Mouse (Mus musculus) cerebellum, adult 11 months (tissue): Measurements from ENCODE around the gene Meis1.
A peak's percentile ranks its signal among the peaks of the same experiment; 100 is the strongest.

Experiments
- DNase-seq: peaks from one replicate; pipeline ENCODE4 v3.0.0; 2022

Gene Meis1

DNA sequence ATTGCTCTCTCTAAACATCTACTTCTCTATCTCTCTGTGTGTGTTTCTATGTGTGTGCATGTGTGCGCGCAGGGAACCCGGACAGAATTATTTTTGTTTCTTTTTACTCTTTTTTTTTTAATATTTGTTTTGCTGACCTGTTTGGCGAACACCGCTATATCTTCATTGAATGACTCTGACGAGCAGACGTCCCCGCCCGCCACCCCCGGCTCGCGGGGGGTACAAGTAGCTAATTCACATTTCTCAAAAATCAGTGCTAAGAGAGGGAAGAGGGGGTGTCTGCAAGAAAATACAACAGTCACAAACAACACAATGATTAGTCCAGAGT is 4.7 kb downstream of the Meis1 start:
- DNase-seq: no peak

DNA sequence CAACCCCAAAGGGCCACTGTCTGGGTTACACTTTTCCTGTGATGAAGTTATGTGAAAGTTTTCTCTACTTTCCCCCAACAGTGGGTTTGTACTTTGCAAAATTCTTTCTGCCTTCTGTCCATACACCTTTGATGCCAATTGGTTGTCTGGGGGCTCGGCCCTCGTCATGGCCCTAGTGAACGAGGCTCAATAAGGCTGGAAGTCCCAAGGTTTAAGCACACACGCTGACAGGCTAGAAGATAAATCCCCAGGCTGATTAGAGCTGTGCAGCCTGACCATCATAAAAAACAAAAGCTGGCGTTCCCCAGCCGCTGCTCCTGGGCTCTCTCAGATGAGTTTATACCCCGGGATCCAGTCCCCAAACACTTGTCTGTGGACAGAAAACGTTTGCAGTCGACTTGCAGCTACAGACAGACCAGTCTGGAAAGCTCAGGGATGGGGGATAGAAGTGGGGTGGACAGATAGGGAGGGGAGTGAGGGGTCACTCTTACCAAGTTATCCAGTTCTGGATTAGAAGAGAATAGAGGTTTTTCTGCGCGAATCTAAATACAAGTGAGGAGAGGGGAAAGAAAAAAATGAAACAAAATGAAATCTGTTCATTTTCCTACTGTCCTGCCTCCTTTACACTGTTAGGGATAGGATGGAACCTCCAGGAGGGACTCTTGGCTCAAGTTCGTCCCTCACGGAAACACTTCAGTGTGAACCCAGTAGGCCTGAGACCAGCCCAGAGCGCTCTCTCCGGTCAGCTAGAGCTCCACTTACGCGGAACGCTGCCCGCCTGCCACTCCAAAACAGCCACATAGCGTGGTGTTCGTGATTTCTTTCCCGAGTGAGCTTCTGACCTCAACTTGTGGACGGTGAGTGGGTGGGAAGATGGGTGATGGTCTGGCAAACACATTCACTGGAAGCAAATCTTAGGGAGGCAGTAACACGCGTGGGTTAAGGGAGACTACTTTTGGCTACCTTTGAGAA is 5.4 kb downstream of the Meis1 start:
- DNase-seq: no peak

DNA sequence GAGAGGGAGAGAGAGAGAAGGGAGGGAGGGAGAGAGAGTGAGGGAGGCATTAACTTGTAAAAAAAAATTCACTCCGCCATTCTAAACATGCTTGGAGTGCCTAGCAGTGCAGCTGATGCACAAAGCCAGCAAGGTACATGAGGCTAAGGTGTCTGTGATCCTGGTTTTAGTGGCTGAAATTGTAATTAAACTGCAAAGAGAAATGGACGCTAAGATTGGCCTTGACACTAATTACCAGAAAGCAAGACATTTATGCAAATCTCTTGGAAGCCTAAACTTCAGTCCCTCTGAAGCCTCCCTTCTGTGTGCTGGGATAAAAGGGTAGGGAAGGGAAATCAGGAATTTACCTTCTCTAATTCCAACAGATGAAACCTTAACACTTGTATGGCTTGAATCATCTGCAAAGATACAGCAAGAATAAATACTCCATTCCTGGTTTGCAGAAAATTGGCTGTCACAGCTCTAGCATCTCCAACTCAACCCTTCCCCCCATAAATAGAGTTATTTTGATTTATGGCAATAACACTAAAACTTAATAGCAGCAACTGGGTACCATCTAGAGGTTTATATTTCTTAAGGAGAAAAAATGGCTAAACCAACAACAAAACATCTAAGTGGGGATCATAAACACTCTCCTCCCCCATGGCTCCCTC is 6.2 kb downstream of the Meis1 start:
- no peak for DNase-seq

DNA sequence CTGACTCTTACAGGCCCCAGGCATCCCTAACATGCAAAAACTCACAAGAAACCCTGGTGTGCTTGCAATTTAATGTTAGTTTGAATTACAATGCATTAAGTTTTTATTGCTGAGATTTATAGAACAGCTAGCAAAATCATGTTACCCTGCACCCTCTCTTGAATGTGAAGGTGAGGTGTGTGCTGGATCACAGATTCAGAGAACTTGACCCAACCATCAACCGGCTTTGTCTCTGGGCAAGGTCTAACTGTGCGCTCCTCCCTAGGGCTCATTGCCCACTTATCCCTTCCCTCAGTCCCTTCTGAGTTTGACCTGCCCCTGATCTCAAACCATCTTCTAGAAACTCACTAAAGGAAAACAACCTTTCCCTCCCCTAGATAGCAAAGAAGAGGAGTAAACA is 6.8 kb downstream of the Meis1 start:
- no peak for DNase-seq

DNA sequence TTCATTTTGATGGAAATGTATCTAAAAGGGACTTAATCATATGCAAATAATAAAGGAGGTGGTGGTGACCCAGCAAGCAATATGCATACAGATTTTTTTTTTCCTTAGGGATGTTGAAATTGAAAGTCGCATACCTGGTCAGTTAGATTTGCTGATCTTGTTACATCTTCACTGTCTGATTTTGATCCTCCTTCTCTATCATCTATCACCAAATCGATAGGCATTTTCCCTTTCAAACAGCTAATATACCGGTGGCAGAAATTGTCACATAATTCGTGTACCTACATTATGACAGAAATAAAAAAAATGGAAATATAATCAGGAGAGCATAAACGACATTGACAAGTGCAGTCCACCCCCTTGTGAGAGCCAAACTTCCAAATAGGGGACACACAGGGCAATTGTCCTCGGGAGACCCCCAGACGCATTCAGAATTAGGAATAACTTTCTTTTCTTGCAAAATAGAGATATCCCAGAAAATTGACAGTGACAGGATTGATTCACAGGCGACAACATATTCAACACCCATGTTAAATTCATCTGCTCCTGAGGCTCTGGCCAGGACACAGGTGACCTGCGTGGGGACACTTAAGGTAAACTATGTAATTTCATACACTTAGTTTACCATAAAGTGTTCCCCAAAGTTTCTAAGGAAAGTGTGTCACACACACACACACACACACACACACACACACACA is 7.5 kb downstream of the Meis1 start:
- no peak for DNase-seq

DNA sequence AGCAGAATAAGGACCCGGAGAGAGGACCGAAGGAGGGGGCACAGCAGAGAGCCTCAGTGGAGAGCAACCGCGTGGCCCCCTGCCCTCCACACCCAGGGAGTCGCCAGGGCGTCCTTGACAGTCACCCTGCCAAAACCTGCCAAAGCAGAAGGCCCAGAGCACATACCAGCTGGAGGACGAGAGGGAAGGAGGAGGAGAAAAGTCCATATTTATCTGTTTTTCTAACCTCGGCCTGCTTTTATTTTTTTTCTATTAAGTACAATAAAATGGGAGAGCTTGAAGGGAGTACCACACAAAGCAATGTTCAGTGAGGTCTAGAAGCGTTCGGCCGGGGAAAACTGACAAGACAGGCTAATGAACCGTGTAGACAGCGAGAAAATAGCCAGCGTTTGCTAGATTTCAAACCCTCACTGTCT is 8.4 kb downstream of the Meis1 start:
- no peak for DNase-seq

DNA sequence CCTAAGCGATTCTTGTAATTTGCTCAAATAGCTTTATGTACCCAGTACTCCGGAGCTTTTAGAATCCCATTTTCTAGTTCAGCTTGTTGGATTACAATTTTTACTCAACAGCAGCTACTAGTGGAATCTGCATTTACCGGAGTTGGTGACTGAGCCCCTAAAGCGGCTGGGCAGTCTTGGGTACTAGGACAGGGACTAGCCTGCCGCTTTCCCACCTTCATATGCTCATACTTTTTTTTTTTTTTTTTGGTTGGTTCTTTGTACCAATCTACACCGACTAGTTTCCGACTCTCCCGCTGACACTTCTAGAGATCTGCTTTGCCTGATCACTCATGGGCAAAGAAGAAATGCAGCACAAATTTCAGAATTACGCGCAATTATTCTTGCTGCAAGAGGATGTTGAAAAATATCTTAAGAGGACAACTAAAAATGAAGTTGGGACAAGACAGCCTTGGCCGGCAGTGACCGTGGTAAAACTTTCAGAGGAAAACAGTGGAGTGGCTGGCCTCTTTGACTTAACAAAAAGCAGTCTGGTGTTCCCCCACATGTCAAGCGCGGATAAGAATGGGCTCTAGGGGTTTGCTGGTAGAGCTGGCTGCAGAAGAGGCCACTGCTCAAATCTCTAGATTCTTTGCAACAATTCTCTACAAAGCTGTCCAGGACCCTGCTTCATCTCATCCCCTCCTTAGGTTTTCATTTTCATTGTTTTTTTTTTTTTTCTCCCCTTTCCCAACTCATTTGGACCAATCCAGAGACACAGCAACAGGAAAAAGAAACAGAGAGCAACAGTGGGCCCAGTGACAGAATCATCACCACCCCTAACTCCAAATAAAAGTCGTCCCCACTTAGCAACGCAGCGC is 9.0 kb downstream of the Meis1 start:
- DNase-seq: no peak

DNA sequence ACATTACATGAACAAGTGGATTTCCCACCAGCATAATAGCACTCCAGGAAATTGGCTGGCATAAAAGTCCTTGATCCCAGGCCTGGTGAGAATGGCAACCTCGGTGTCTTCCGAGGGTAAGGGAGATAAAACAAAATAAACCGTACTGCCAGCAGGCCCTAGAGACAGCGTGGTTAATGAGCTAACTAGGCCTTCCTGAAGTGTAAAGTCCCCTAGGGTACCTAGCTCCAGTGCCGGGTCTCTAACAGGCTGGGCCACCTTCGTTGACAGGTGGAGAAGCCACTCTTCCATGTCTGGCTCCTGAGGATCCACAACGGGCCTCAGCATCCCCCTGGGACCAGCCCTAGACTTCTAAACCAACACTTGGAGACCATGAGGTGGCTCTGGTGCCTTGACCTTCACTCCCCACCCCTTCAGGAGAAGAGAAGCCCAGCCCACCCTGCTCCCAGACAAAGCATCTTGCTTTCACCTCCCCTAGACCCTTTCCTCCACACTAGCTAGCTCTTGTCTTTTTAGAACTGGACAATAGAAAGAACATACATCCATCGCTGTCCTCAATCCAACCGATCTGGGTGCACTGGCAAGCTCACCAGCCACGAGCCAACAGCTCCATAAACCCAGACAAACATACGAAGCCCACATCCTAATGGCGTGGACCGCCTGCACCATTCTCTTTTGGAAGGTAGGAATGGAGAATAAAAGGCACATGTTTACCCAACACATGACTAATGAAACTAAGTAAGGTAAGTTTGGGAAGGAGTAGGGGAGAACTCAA is 10.0 kb downstream of the Meis1 start:
- no peak for DNase-seq

DNA sequence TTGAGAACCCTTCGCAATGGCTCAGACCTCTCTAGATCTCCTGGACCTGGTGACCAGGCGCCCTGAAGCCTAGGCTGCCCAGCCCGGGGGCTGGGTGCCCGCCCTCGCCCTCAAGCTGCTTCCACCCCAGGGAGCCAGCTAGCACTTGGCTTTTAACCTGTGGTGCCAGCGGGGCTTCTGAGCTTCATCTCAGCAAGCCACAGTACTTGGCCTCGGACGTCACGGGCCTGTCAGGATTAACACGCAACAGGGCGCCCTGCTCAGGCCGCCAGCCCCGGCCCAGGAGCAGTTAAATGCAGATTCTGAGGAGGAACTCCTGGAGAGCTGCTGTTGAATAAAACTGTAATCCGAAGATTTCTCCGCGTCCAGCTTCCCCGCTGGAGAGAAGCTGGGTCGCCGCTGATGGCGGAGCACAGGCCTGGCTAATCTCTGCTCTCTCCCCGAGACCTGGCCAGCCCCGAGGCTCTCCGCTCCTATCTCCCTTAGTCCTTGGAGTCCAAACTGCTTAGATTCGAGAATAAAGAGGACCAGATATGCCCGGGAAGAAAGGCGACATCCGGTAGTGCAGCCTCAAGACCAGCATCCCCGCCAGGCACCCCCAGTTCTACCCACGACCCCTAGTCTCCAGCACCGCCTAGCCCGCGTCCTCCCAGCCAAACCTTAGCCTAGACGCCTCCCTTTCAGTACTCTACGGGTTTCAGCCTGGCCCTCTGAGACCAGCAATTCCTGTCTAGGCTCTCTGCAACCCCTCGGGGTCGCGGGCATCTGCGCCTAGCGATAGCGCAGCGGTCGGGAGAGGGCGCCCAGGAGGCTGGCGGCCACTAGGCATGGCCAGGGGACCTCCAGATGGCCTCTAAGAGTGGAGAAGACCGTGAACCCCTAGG is 11.0 kb downstream of the Meis1 start:
- DNase-seq: peak; percentile 73

DNA sequence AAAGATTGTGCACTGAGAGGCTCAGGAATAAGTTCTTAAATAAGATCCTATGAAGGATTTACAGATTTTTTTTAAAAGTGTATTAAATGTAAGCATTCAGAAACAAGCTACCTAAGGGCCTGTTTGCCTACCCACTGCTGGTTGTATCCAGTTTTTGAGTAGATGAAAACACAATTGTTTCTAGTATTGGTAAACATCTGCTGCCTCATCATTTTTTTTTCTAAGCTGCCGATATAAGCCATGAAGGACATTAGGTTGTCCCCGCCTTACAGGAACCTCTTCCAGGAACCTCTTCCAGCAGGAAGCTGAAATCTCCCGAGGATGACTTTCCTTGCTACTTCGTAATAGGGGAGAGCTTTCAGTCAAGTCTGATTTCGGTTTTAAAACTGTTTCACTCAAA is 11.7 kb downstream of the Meis1 start:
- DNase-seq: no peak

DNA sequence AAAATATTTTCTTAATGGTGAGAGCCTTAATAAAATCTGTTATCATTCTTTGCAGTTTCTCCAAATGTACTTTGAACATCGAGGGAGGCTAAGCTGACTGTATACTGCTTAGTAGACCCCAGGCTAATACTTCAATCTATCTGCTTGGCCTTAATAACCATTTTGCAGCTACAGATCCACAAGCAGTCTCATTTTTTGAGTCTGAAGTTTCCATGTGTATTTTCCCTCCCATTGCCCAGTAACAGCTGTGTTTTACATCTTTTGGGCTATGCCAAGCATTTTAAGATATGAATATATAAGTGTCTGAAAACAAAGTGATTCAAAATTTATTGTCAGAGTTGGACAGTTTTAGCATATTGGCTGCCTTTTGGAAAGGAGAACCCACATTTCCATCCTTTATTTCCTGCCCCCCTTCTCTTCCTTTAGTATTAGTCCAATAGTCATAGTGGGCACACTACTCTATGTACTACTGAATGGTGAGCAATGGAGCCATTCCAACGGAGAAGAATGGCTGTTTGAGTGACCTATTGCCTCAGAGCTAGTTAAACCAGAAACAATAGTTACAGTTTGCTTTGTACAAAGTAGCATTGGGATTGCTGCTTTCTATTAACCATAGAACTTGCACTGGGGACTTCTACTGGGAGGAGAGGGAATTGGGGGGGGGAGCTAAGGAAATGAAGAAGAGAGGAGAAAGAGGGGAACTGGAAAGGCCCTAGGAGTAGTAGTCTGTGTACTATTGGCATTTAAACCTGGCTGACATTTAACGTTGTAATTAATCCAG is 12.7 kb downstream of the Meis1 start:
- DNase-seq: no peak

DNA sequence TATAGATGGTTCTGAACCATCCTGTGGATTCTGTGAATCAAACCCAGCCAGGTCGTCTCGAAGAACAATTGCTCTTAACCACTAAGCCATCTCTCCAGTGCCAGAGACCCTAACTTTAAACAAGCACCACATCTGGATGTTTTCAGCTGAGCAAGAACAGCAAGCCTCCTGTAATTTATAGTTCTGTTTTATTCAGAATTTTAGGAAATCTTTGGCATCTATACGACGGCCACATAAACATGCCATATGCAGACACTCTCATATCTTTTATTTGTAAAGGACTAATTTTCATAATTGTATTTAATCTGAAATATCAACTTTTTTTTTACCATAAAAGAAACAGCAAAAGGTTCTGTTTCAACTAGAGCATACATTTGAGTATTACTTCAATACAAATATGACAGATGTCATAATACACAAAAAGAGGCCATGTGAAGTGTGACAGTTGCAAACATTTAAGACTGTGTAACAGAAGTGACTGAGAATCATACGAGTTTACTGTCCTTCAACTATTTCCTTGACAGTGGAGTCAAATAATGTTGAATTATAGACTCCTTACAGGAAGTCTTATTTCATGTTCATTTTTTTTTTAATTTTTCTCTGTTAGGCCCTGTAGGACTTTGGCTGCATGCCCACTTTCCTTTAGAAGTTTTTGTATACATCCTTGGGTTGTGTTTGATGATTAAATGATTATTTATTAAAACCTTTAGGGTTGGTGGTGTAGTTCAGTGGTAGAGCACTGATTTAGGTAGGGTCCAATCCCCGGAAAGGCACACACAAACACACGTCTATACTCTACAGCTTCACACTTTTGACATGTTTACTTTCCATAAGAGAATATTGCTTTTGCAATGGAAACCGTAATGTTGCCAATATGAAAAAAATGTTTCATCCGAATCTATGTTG is 13.5 kb downstream of the Meis1 start:
- no peak for DNase-seq

DNA sequence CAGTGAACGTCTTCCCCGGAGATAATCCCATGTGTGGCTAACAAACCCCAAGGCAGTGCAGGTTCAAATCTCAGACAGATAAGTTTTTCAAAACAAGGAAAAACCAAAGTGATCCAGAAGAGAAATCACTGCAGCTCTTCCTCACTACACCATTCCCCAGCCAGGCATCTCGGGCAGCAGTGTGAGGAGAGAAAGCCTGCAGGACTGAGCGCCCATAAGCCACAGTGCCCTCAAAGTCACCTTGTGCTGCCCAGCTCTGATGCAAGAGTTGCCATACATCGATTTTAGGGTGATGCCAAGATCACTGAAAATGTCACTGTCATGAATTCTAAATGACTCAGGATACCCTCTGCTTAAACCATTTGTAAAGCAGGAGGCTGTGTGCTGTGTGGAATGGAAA is 15.7 kb downstream of the Meis1 start:
- DNase-seq: no peak

DNA sequence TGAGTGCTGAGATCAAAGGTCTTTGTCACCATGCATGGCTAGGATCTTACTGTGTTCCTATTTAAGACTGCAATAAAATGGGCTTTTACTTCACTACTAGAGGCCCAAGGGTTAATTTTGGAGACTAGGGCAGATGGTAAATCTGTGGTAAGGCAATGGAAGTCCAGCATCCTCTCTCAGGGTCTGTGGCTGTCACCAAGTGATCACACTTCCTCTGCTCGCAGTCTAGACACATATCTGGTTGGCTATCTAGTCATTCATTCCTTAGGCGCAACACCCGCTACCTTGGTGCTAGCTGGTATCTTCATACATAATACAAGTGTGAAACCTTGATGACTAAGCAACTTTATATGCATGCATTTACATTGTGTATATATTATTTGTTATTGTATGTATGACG is 22.0 kb downstream of the Meis1 start:
- DNase-seq: no peak

DNA sequence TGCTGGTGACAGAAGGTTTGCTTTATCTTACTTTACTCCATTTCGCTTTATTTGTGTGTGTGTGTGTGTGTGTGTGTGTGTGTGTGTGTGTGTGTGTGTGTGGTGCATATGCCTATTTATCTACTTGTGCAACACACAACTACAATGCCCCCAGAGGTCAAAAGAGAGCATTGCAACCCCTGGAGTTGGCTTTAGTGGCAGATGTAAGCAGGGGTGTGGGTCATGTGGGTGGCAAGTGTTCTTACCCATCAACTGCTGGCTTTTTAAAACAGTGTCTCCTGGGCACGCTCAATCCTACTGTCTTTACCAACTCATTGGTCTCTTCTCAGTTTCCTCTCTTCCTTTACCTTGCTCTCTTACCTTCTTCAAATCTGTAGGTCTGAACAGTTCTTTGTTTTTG is 22.5 kb downstream of the Meis1 start:
- no peak for DNase-seq

DNA sequence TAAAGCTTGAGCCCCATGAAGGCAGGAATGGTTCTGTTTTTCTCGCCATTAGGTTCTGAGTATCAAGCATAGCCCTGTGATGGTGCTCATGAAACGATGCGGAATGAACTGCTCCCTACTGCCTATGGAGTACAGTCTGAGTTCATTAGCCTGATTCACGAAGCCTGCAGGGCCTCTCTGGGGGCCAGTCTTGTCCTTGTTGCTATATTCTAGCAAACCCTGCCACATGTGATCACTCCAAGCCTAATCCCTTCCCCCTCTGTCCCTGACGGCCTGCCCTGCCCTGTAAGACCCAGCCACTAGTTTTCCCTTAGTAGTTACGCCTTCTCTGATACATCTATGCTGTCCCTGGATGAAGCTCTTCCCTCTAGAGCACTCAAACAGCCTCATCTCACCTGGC is 26.0 kb downstream of the Meis1 start:
- no peak for DNase-seq

DNA sequence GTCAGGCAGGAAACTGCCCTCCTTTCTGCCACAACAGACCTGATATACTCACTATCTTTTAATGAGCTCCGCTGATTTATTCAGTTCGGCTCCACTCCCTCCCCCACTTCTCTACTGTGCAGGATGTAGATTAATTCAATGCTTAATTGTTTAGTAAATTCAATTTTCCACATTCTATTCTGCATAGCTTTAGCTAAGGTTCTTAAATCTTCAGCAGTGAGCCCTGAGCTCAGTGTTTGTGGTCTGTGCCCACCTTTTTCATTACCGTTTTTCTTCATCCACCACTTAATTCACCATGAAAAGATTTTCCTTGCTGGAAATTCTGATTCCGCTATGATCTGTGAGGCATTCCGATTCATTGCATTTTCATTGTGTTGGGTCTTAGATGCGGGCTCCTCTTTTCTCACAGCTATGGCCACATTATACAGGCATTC is 28.5 kb downstream of the Meis1 start:
- no peak for DNase-seq

DNA sequence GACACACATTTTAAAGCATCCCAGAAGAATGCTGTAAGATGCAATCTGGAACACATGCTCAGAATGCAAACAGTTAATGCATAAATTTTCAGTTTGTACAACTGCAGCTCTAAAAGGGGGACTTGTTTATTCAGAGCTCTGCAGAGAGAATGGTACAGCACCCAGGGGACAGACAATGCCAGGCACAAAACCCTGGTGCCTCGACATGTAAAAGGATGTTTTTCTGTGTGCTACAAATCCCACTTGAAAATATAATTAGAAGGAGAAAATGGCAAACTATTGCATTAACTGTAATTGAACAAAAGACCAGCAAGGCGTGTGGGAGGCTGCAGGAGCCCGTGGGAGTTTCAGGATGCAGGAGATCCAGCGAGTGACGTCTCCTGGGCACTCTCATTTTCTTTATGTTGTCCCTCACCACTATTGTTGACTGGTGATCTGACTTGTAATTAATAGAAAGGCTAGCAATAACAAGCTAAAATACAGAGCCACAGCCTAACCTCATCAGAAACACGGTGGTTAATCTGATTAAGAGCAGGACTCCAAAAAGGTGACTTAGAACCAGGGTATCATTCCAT is 29.0 kb downstream of the Meis1 start:
- no peak for DNase-seq
